Mouse (Mus musculus) urinary bladder, postnatal 36 days (tissue): Measurements from ENCODE around the gene Mcf2l.

Source experiments
- DNase-seq, 2 experiments: peaks; one replicate each; pipeline ENCODE4 v3.0.0; 2022; ENCODE audit warnings: low spot score in 2 of 2, mixed read lengths in 1 of 2

Gene Mcf2l

GRCm38 (mm10) chr8:12873357-12874046 lies at the start of gene Mcf2l:
TSS of gene Mcf2l (plus strand) at chr8:12873806.
- DNase-seq, result peak; percentile 10 to 31

- no peak for DNase-seq
Observed at GRCm38 (mm10) chr8:12824562-12824961, 49.0 kb upstream of the Mcf2l start.

- DNase-seq, result no peak
Observed at GRCm38 (mm10) chr8:12825236-12825635, 48.4 kb upstream of the Mcf2l start.

- peak in 1 of 2 experiments; percentile 20 for DNase-seq
Observed at GRCm38 (mm10) chr8:12825686-12826237, 47.8 kb upstream of the Mcf2l start.

- DNase-seq, result no peak
Observed at GRCm38 (mm10) chr8:12827124-12827523, 46.5 kb upstream of the Mcf2l start.

GRCm38 (mm10) chr8:12828298-12828697 lies 45.3 kb upstream of the Mcf2l start:
- no peak for DNase-seq

- no peak for DNase-seq
Observed at GRCm38 (mm10) chr8:12829381-12829780, 44.2 kb upstream of the Mcf2l start.

GRCm38 (mm10) chr8:12831659-12832589 lies 41.7 kb upstream of the Mcf2l start:
- no peak for DNase-seq

GRCm38 (mm10) chr8:12833616-12834015 lies 40.0 kb upstream of the Mcf2l start:
- DNase-seq, result no peak

GRCm38 (mm10) chr8:12840834-12841233 lies 32.8 kb upstream of the Mcf2l start:
- DNase-seq, result no peak

- no peak for DNase-seq
Observed at GRCm38 (mm10) chr8:12842342-12842995, 31.1 kb upstream of the Mcf2l start.

GRCm38 (mm10) chr8:12844347-12844950 lies 29.2 kb upstream of the Mcf2l start:
- no peak for DNase-seq

- DNase-seq, result no peak
Observed at GRCm38 (mm10) chr8:12846447-12846846, 27.2 kb upstream of the Mcf2l start.

- no peak for DNase-seq
Observed at GRCm38 (mm10) chr8:12851241-12851640, 22.4 kb upstream of the Mcf2l start.

GRCm38 (mm10) chr8:12856038-12856437 lies 17.6 kb upstream of the Mcf2l start:
- DNase-seq, result no peak

- DNase-seq, result no peak
Observed at GRCm38 (mm10) chr8:12863061-12863460, 10.5 kb upstream of the Mcf2l start.

GRCm38 (mm10) chr8:12863608-12864007 lies 10.0 kb upstream of the Mcf2l start:
- no peak for DNase-seq

GRCm38 (mm10) chr8:12865790-12866189 lies 7.8 kb upstream of the Mcf2l start:
- DNase-seq, result no peak

- no peak for DNase-seq
Observed at GRCm38 (mm10) chr8:12869661-12870060, 3.9 kb upstream of the Mcf2l start.

- DNase-seq, result no peak
Observed at GRCm38 (mm10) chr8:12870656-12871055, 3.0 kb upstream of the Mcf2l start.

- no peak for DNase-seq
Observed at GRCm38 (mm10) chr8:12871461-12871860, 2.1 kb upstream of the Mcf2l start.

- DNase-seq, result no peak
Observed at GRCm38 (mm10) chr8:12872983-12873356, 636 bp upstream of the Mcf2l start.
